Mouse (Mus musculus): ENCODE data around the gene Olfr480. TPM values are rescaled to one million over a fixed set of nuclear protein-coding genes. Genes with fewer than 3 reads are reported as not detected.

Gene Olfr480
- total RNA-seq (2015; ENCODE audit: low replicate concordance) (not detected in 2 replicates), total RNA-seq (2017; ENCODE audit: low replicate concordance) (0.28 TPM in 1 of 2 replicates, not detected in the other)

DNA sequence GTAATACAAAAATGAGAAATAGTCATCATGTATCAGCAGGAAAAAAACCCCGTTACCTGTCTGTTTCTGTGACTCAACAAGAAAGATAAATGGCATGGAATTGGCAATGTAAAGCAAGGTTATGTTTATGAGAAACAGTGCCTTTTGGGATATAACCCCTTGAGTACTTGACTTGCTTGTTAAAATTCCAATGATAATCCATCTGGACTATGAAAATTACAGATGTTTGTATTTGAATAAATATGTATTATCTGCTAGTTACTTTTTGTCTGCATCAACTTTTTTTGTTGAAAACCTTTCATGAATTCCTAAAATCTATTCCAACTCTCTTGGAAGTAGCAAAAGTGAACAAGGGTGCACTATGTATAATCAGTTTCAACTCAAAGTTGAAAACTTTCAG, at the start of gene Olfr480:
Olfr480 (minus strand) TSS at position 101 of the 400 bp plus-strand sequence.
- no peak for ATAC-seq (replicated peaks; ENCODE audit: low FRiP score, poor library complexity, severe bottlenecking)

DNA sequence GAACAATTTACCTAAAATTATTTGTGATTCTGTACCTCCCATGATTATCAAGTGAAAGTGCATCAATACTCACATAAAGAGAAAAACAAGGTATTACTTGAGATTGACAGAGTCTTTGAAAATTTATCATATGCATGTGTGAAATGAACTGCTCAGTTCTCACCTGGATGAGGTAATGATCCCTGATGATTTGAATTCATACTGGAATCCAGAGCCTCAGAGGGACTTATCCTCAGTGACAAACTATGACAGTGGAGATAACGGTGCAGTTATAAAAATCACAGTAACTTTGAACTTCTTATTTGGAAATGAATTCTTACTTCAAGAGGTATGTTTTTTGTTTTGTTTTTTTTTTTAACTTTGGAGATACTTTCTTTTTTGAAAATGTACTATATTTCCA, 33.4 kb upstream of the Olfr480 start, which contains the start of gene Olfr483:
Olfr483 (plus strand) TSS at position 301 of the 400 bp plus-strand sequence.
- no peak for ATAC-seq (replicated peaks; ENCODE audit: low FRiP score, poor library complexity, severe bottlenecking)

DNA sequence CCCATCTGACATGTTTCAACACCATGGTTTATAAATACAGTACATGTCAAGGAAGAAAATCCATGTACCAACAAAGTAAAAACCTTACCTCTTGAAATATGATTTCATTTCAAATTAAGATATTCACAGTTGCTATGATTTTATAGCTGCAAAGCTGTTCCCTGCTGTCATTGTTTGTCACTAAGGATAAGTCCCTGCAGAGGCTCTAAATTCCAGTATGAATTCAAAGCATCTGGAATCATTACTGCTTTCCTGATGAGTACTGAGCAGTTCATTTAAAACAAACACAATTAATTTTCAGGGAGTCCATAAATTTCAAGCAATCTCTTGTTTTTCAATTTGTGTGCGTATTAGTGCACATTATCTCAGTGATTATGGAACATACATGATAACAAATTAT, 30.3 kb upstream of the Olfr480 start, which contains the start of gene Olfr482:
Olfr482 (minus strand) TSS at position 101 of the 400 bp plus-strand sequence.
- no peak for ATAC-seq (replicated peaks; ENCODE audit: low FRiP score, poor library complexity, severe bottlenecking)

DNA sequence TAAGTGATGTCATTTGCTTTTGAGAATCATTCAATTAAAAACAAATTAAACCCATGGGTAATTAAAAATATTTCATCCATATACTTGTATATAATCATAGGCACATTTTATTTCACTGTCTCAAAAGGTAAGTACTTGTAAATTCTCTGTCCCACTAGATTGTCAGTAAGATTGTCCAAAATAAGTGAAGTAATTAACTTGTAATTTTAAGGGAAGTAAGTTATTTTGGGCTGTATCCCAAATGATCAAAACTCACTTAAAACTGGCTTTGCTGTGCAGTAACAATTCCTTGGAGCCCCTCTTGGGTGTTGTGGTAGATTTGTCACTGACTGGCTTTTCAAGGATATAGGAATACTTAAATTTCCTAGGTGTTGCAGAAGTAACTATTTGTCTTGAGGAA, 12.4 kb upstream of the Olfr480 start, which contains the start of gene Olfr481:
Olfr481 (plus strand) TSS at position 301 of the 400 bp plus-strand sequence.
- no peak for ATAC-seq (replicated peaks; ENCODE audit: low FRiP score, poor library complexity, severe bottlenecking)

DNA sequence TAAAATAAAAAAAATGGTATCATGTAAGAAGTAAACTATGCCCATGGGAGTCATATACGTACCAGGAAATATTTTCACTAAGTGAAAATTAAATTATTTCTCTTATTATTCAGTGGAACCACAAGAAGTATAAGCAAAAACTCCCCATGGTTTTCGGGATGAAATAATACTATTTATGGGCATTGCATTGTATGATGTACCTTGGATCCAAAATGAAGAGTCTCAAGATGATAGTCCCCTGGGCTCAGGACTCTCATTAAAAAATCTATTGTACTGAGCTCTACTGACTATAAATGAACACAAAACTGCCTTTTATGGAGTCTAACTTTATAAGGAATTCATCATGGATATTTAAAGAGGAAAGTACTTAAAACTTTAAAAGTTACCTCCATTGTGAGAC, 16.8 kb downstream of the Olfr480 start, which contains the start of gene Olfr479:
Olfr479 (plus strand) TSS at position 301 of the 400 bp plus-strand sequence.
- no peak for ATAC-seq (replicated peaks; ENCODE audit: low FRiP score, poor library complexity, severe bottlenecking)

DNA sequence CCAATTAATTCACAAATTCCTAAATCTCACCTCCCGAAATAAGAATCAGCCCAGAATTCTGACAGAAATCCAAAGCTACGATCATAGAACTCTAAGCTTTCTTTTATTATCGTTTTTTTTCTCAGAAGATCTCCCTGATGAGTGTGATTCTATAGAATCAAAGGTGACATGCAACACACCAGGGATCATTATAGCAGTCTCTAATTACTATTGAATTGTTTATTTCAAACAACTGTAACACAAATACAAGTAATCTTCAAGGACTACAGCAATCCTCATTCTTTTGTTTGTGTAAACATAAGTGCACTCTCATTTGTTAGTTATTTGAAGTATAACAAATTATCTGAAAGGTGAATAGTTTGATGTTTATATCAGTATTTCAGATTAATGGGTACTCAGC, 33.3 kb downstream of the Olfr480 start, which contains the start of gene Olfr478:
Olfr478 (minus strand) TSS at position 101 of the 400 bp plus-strand sequence.
- no peak for ATAC-seq (replicated peaks; ENCODE audit: low FRiP score, poor library complexity, severe bottlenecking)

Other genes starting within 250 kb of the Olfr480 start
- gene Olfr469, start 241.8 kb downstream of the Olfr480 start, total RNA-seq (2015; ENCODE audit: low replicate concordance) = not detected in 2 replicates
- gene Olfr469, start 241.8 kb downstream of the Olfr480 start, total RNA-seq (2017; ENCODE audit: low replicate concordance) = not detected in 2 replicates
- not detected in 2 replicates for gene Olfr470, start 219.9 kb downstream of the Olfr480 start, total RNA-seq (2015; ENCODE audit: low replicate concordance)
- gene Olfr470, start 219.9 kb downstream of the Olfr480 start, total RNA-seq (2017; ENCODE audit: low replicate concordance) = 0.43 TPM in 1 of 2 replicates, not detected in the other
- not detected in 2 replicates for gene Olfr472, start 169.4 kb downstream of the Olfr480 start, total RNA-seq (2015; ENCODE audit: low replicate concordance)
- not detected in 2 replicates for gene Olfr472, start 169.4 kb downstream of the Olfr480 start, total RNA-seq (2017; ENCODE audit: low replicate concordance)
- not detected in 2 replicates for gene Olfr473, start 136.9 kb downstream of the Olfr480 start, total RNA-seq (2015; ENCODE audit: low replicate concordance)
- gene Olfr473, start 136.9 kb downstream of the Olfr480 start, total RNA-seq (2017; ENCODE audit: low replicate concordance) = not detected in 2 replicates
- not detected in 2 replicates for gene Olfr474, start 112.7 kb downstream of the Olfr480 start, total RNA-seq (2015; ENCODE audit: low replicate concordance)
- gene Olfr474, start 112.7 kb downstream of the Olfr480 start, total RNA-seq (2017; ENCODE audit: low replicate concordance) = not detected in 2 replicates
- gene Olfr476, start 102.5 kb downstream of the Olfr480 start, total RNA-seq (2015; ENCODE audit: low replicate concordance) = not detected in 2 replicates
- not detected in 2 replicates for gene Olfr476, start 102.5 kb downstream of the Olfr480 start, total RNA-seq (2017; ENCODE audit: low replicate concordance)
- gene Olfr477, start 80.7 kb downstream of the Olfr480 start, total RNA-seq (2015; ENCODE audit: low replicate concordance) = not detected in 2 replicates
- not detected in 2 replicates for gene Olfr477, start 80.7 kb downstream of the Olfr480 start, total RNA-seq (2017; ENCODE audit: low replicate concordance)
- not detected in 2 replicates for gene Olfr478, start 33.4 kb downstream of the Olfr480 start, total RNA-seq (2015; ENCODE audit: low replicate concordance)
- gene Olfr478, start 33.4 kb downstream of the Olfr480 start, total RNA-seq (2017; ENCODE audit: low replicate concordance) = not detected in 2 replicates
- gene Olfr479, start 16.7 kb downstream of the Olfr480 start, total RNA-seq (2015; ENCODE audit: low replicate concordance) = not detected in 2 replicates
- not detected in 2 replicates for gene Olfr479, start 16.7 kb downstream of the Olfr480 start, total RNA-seq (2017; ENCODE audit: low replicate concordance)
- gene Olfr481, start 12.5 kb upstream of the Olfr480 start, total RNA-seq (2015; ENCODE audit: low replicate concordance) = not detected in 2 replicates
- gene Olfr481, start 12.5 kb upstream of the Olfr480 start, total RNA-seq (2017; ENCODE audit: low replicate concordance) = not detected in 2 replicates
- not detected in 2 replicates for gene Olfr482, start 30.2 kb upstream of the Olfr480 start, total RNA-seq (2015; ENCODE audit: low replicate concordance)
- gene Olfr482, start 30.2 kb upstream of the Olfr480 start, total RNA-seq (2017; ENCODE audit: low replicate concordance) = not detected in 2 replicates
- not detected in 2 replicates for gene Olfr483, start 33.5 kb upstream of the Olfr480 start, total RNA-seq (2015; ENCODE audit: low replicate concordance)
- gene Olfr483, start 33.5 kb upstream of the Olfr480 start, total RNA-seq (2017; ENCODE audit: low replicate concordance) = not detected in 2 replicates
- gene Olfr484, start 60.1 kb upstream of the Olfr480 start, total RNA-seq (2015; ENCODE audit: low replicate concordance) = not detected in 2 replicates
- gene Olfr484, start 60.1 kb upstream of the Olfr480 start, total RNA-seq (2017; ENCODE audit: low replicate concordance) = 1.1 TPM in 1 of 2 replicates, not detected in the other
- not detected in 2 replicates for gene Olfr485, start 92.5 kb upstream of the Olfr480 start, total RNA-seq (2015; ENCODE audit: low replicate concordance)
- gene Olfr485, start 92.5 kb upstream of the Olfr480 start, total RNA-seq (2017; ENCODE audit: low replicate concordance) = not detected in 2 replicates
- not detected in 2 replicates for gene Olfr486, start 105.4 kb upstream of the Olfr480 start, total RNA-seq (2015; ENCODE audit: low replicate concordance)
- gene Olfr486, start 105.4 kb upstream of the Olfr480 start, total RNA-seq (2017; ENCODE audit: low replicate concordance) = not detected in 2 replicates
- gene Olfr487, start 147.3 kb upstream of the Olfr480 start, total RNA-seq (2015; ENCODE audit: low replicate concordance) = not detected in 2 replicates
- gene Olfr487, start 147.3 kb upstream of the Olfr480 start, total RNA-seq (2017; ENCODE audit: low replicate concordance) = not detected in 2 replicates
- not detected in 2 replicates for gene Olfr488, start 191.0 kb upstream of the Olfr480 start, total RNA-seq (2015; ENCODE audit: low replicate concordance)
- not detected in 2 replicates for gene Olfr488, start 191.0 kb upstream of the Olfr480 start, total RNA-seq (2017; ENCODE audit: low replicate concordance)
- gene Olfr490, start 221.6 kb upstream of the Olfr480 start, total RNA-seq (2015; ENCODE audit: low replicate concordance) = not detected in 2 replicates
- gene Olfr490, start 221.6 kb upstream of the Olfr480 start, total RNA-seq (2017; ENCODE audit: low replicate concordance) = not detected in 2 replicates
- not detected in 2 replicates for gene Olfr491, start 246.1 kb upstream of the Olfr480 start, total RNA-seq (2015; ENCODE audit: low replicate concordance)
- not detected in 2 replicates for gene Olfr491, start 246.1 kb upstream of the Olfr480 start, total RNA-seq (2017; ENCODE audit: low replicate concordance)

Data from erythroblast, adult 5-6 weeks (primary cell).